Mouse (Mus musculus) MEL (cell line): ENCODE results near the gene Gm4707.
A peak's percentile ranks its signal among the peaks of the same experiment; 100 is the strongest.

Source experiments
- BHLHE40 ChIP-seq: IDR thresholded peaks from 2 replicates; pipeline ENCODE4 v1.6.1; 2012; ENCODE audit warnings: low read depth, mild to moderate bottlenecking, inconsistent platforms, low read length, improper control_type of control experiment, borderline replicate concordance
- CTCF ChIP-seq, 3 experiments: IDR thresholded peaks in 2 of 3; conservative IDR thresholded peaks in 1 of 3; 2 replicates each; pipeline ENCODE4 v1.5.1; 2011 to 2012; ENCODE audit warnings: low read length in 3 of 3, low read depth in 2 of 3, mild to moderate bottlenecking in 2 of 3, improper control_type of control experiment in 1 of 3, inconsistent platforms in 1 of 3, mixed read lengths in 1 of 3, moderate library complexity in 1 of 3; ENCODE audit not compliant: control insufficient read depth in 1 of 3, insufficient read depth in 1 of 3, poor library complexity in 1 of 3, severe bottlenecking in 1 of 3
- EP300 ChIP-seq, 2 experiments: IDR thresholded peaks; 2 replicates each; pipeline ENCODE4 v1.6.1; 2011; ENCODE audit warnings: improper control_type of control experiment in 2 of 2, low read length in 2 of 2, low read depth in 1 of 2, mild to moderate bottlenecking in 1 of 2
- KAT2A ChIP-seq: conservative IDR thresholded peaks from 2 replicates; pipeline ENCODE4 v1.6.1; 2012; ENCODE audit warnings: low read depth, low read length, improper control_type of control experiment, inconsistent platforms
- MAX ChIP-seq: IDR thresholded peaks from 2 replicates; pipeline ENCODE4 v1.6.1; 2011; ENCODE audit warnings: low read length, improper control_type of control experiment
- MEF2A ChIP-seq: IDR thresholded peaks from 2 replicates; pipeline ENCODE4 v1.6.1; 2014; ENCODE audit warnings: low read depth, mild to moderate bottlenecking, inconsistent platforms, low read length, improper control_type of control experiment; ENCODE audit not compliant: poor library complexity, insufficient replicate concordance, severe bottlenecking; ENCODE audit errors: extremely low read depth
- NELFE ChIP-seq: IDR thresholded peaks from 2 replicates; pipeline ENCODE4 v1.6.1; 2011; ENCODE audit warnings: low read depth, low read length, improper control_type of control experiment
- POLR2A ChIP-seq, 2 experiments: IDR thresholded peaks; 2 replicates each; pipeline ENCODE4 v1.6.1; 2011 to 2012; ENCODE audit warnings: low read length in 2 of 2, mild to moderate bottlenecking in 2 of 2, control low read depth in 1 of 2, improper control_type of control experiment in 1 of 2, low read depth in 1 of 2, moderate library complexity in 1 of 2; ENCODE audit not compliant: control insufficient read depth in 1 of 2, insufficient read depth in 1 of 2, poor library complexity in 1 of 2
- TAL1 ChIP-seq: IDR thresholded peaks from 2 replicates; pipeline ENCODE4 v1.6.1; 2012; ENCODE audit warnings: mild to moderate bottlenecking, inconsistent platforms, low read length, moderate library complexity, mixed read lengths
- ZKSCAN1 ChIP-seq: IDR thresholded peaks from 2 replicates; pipeline ENCODE4 v1.6.1; 2012; ENCODE audit warnings: low read depth, mild to moderate bottlenecking, inconsistent platforms, low read length, improper control_type of control experiment, moderate library complexity

- TF ChIP-seq EP300 (IDR thresholded peaks at IDR 0.05; ENCODE audit: low read depth in 1 of 2, low read length in 2 of 2) (peak; percentile 28 to 36; a peak in 2 of 4 replicates), ZKSCAN1 (no peak), TAL1 (0 out of 2 replicates have a peak, but pooled peaks have one; percentile 6), CTCF (IDR thresholded peaks at IDR 0.05 in 2 of 3, conservative IDR thresholded peaks at IDR 0.05 in 1 of 3; ENCODE audit: control insufficient read depth in 1 of 3, insufficient read depth in 1 of 3, low read depth in 2 of 3, low read length in 3 of 3, poor library complexity in 1 of 3, severe bottlenecking in 1 of 3) (no peak), MEF2A (no peak), POLR2A (IDR thresholded peaks at IDR 0.05; ENCODE audit: control insufficient read depth in 1 of 2, insufficient read depth in 1 of 2, low read depth in 1 of 2, low read length in 2 of 2, poor library complexity in 1 of 2) (no peak), MAX (no peak), NELFE (no peak), BHLHE40 (no peak), KAT2A (no peak)
Observed at GRCm38 (mm10) chr17:71476346-71477020, 16.8 kb upstream of the Gm4707 start.
